Mouse (Mus musculus) mesoderm, embryonic 11.5 days (tissue): ENCODE measurements around the gene Lpo.

Source experiments
- DNase-seq: peaks from one replicate; pipeline ENCODE4 v3.0.0-alpha.2; 2012; ENCODE audit warnings: low read depth, low spot score

The Lpo gene

GRCm38 (mm10) chr11:87758957-87759608 is 69.0 kb downstream of the Lpo start:
- DNase-seq: no peak

GRCm38 (mm10) chr11:87758161-87758911 is 69.8 kb downstream of the Lpo start:
- DNase-seq: no peak

- no peak for DNase-seq
These were observed 70.8 kb downstream of the Lpo start for GRCm38 (mm10) chr11:87757001-87757954.
